ENCODE assay signal across 9 mouse cellular contexts in genomic region chr14:72158537-72159323, GRCm38 (mm10).
DNase-seq lines count a peak whose midpoint lies in the region; ATAC-seq lines count a peak whose summit lies in the region.
"Had no signal": no experiment of that assay in that cellular context is flagged by ENCODE, and none has a peak within 500 bp of the region (broad histone marks: within the 10 kb centered on the region; RNA-seq: fewer than 3 reads in every experiment).

No protein-coding gene starts in this region.

- H3K9me3 ChIP-seq in heart, embryonic 13.5 days, result no peaks in the 10 kb centered on the region
- H3K9me3 ChIP-seq in limb, embryonic 11.5 days (ENCODE audit: control insufficient read depth, low read length), result no peaks in the 10 kb centered on the region
- H3K9me3 ChIP-seq in neural tube, embryonic 14.5 days (ENCODE audit: control insufficient read depth, low read length), result no peaks in the 10 kb centered on the region

- no peaks in the 10 kb centered on the region for H3K4me1 ChIP-seq in heart, embryonic 13.5 days
- H3K4me1 ChIP-seq in limb, embryonic 11.5 days (ENCODE audit: control insufficient read depth, insufficient read depth, low read length), result no peaks in the 10 kb centered on the region
- H3K4me1 ChIP-seq in neural tube, embryonic 14.5 days (ENCODE audit: control insufficient read depth, insufficient read depth, low read length), result peaks cover 6% of the 10 kb centered on the region; the same call in 1 of the 2 replicates

- DNase-seq in gastrocnemius, postnatal 25 days, result peak; percentile 6
- DNase-seq in gastrocnemius, adult 18-20 months (ENCODE audit: low spot score), result no peak
- peak; percentile 1 for DNase-seq in NIH3T3 (ENCODE audit: low read depth)
- peak; percentile 64 for DNase-seq in limb, embryonic 11.5 days (ENCODE audit: low spot score)
- no peak for DNase-seq in spleen, postnatal 14 days (ENCODE audit: low spot score in 2 of 2)
- no peak for DNase-seq in B cell, adult 2 months

- H3K9ac ChIP-seq in heart, embryonic 13.5 days, result 0 out of 2 replicates have a peak overlapping the region, but pooled peaks have one; percentile 10
- H3K9ac ChIP-seq in limb, embryonic 11.5 days (ENCODE audit: low read length), result no peak overlapping the region
- H3K9ac ChIP-seq in neural tube, embryonic 14.5 days (replicated peaks; ENCODE audit: low read depth, low read length), result no peak overlapping the region

- no peak overlapping the region for H3K27ac ChIP-seq in heart, embryonic 13.5 days (replicated peaks)
- no peak overlapping the region for H3K27ac ChIP-seq in limb, embryonic 11.5 days (replicated peaks; ENCODE audit: low read depth, low read length)
- peak overlapping the region; percentile 44; the same call in 1 of the 2 replicates for H3K27ac ChIP-seq in neural tube, embryonic 14.5 days (ENCODE audit: low read depth, low read length)
- H3K27ac ChIP-seq: macrophage had no signal

- H3K27me3 ChIP-seq in heart, embryonic 13.5 days (replicated peaks), result peaks cover 5% of the 10 kb centered on the region; the same call in 1 of the 2 replicates
- no peaks in the 10 kb centered on the region for H3K27me3 ChIP-seq in limb, embryonic 11.5 days (ENCODE audit: control insufficient read depth, insufficient read depth, low read length)
- H3K27me3 ChIP-seq in neural tube, embryonic 14.5 days (ENCODE audit: control insufficient read depth, insufficient read depth, low read length), result no peaks in the 10 kb centered on the region

- peak overlapping the region; percentile 14; the same call in 1 of the 2 replicates for H3K4me3 ChIP-seq in heart, embryonic 13.5 days
- no peak overlapping the region for H3K4me3 ChIP-seq in limb, embryonic 11.5 days (ENCODE audit: low read depth, low read length)
- H3K4me3 ChIP-seq in neural tube, embryonic 14.5 days (ENCODE audit: low read depth, low read length), result peak overlapping the region; percentile 10; the same call in 1 of the 2 replicates

- ATAC-seq in heart, embryonic 13.5 days (ENCODE audit: extremely low read depth, insufficient number of reproducible peaks, low FRiP score, low TSS enrichment), result no peak
- ATAC-seq in limb, embryonic 11.5 days (ENCODE audit: insufficient number of reproducible peaks, low FRiP score, low TSS enrichment, low read depth), result peak; percentile 87
- peak; percentile 89 for ATAC-seq in neural tube, embryonic 14.5 days (ENCODE audit: low read depth)

- 33% methylated on average over 13 of the region's 13 CpGs for WGBS in heart, embryonic 13.5 days
- 3% methylated on average over 13 of the region's 13 CpGs for WGBS in limb, embryonic 11.5 days
- WGBS in neural tube, embryonic 14.5 days, result 3% methylated on average over 13 of the region's 13 CpGs

- no peaks in the 10 kb centered on the region for H3K36me3 ChIP-seq in heart, embryonic 13.5 days
- H3K36me3 ChIP-seq in limb, embryonic 11.5 days (ENCODE audit: control insufficient read depth, insufficient read depth, low read length), result no peaks in the 10 kb centered on the region
- no peaks in the 10 kb centered on the region for H3K36me3 ChIP-seq in neural tube, embryonic 14.5 days (ENCODE audit: control insufficient read depth, insufficient read depth, low read length)

- peak overlapping the region; percentile 57 for H3K4me2 ChIP-seq in heart, embryonic 13.5 days
- H3K4me2 ChIP-seq in limb, embryonic 11.5 days (ENCODE audit: low read depth, severe bottlenecking), result peak overlapping the region; percentile 39
- peak overlapping the region; percentile 44 for H3K4me2 ChIP-seq in neural tube, embryonic 14.5 days (ENCODE audit: low read depth, low read length)

Comparison
In these comparisons a context has a peak if more than half of its experiments do, and no peak if none do; other contexts are left out.
1. DNase-seq: peak in gastrocnemius, postnatal 25 days (single experiment), NIH3T3 (single experiment) and limb, embryonic 11.5 days (single experiment); none in gastrocnemius, adult 18-20 months (single experiment), spleen, postnatal 14 days (0 of 2) and B cell, adult 2 months (0 of 2).
2. Peak in every context shown above with its lines, with median percentiles within 50 percentile points of each other: H3K4me2 ChIP-seq.